Mouse (Mus musculus) large intestine, adult 2 months (tissue): ENCODE measurements around the gene Cdh6. TPM values are rescaled to one million over a fixed set of nuclear protein-coding genes. Genes with fewer than 3 reads are reported as not detected.

Experiments
- DNase-seq: peaks from one replicate; pipeline ENCODE4 v3.0.0-alpha.2; 2012; ENCODE audit warnings: low read depth, low spot score
- WGBS: fragments of 180-500 bp; shearing (Covaris S2); methylation state at CpG from one replicate; pipeline ENCODE4 v1.1.7; 2018; 5-methylcytosine and 5-hydroxymethylcytosine counted together
- polyA plus RNA-seq: library from polyadenylated mRNA; depleted of rRNA; stranded (reverse); fragments of >200 nt; gene quantifications from 2 replicates; pipeline ENCODE4 v1.2.3, GENCODE M21; 2012; rRNA removed

Cdh6 gene
- 0.11 and 0.18 TPM in 2 replicates for polyA plus RNA-seq

DNA sequence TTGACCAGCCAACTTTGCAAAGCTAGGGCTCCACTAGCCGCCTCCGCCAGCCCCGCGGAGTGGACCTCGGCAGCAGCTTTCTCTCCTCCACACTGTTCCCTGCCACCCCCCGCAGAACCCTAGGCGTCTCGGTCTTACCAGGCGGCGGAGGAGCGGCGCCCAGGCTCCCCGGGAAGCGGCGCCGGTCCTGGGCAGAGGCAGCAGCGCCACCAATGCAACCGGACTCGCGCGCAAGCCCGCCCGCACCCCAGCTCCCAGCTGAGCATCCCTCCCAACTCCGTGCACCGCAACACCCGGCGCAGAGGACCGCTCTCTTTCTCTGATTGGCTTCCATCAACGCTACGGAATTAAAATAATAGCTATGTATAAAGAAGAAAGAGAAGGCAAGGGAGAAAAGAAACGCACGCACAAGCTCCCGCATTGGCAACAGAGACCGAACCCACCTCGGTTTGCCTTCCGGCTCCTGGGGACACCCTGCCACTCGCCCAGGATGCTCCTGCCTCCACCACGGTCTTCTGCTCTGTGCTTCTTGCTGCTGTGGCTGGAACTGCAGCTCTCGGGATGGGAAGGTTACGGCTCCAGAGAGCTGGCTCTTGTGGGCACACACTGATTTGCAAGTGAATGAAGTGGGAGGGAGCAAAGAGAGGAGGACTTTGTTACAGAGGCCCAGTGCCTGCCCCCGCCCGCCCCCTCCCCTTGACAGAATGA lies at the start of gene Cdh6:
Gene Cdh6, minus strand, starts transcription at position 605 of the 708 bp plus-strand sequence.
- DNase-seq: no peak
- 3% methylated on average over 42 of the region's 42 CpGs for WGBS

DNA sequence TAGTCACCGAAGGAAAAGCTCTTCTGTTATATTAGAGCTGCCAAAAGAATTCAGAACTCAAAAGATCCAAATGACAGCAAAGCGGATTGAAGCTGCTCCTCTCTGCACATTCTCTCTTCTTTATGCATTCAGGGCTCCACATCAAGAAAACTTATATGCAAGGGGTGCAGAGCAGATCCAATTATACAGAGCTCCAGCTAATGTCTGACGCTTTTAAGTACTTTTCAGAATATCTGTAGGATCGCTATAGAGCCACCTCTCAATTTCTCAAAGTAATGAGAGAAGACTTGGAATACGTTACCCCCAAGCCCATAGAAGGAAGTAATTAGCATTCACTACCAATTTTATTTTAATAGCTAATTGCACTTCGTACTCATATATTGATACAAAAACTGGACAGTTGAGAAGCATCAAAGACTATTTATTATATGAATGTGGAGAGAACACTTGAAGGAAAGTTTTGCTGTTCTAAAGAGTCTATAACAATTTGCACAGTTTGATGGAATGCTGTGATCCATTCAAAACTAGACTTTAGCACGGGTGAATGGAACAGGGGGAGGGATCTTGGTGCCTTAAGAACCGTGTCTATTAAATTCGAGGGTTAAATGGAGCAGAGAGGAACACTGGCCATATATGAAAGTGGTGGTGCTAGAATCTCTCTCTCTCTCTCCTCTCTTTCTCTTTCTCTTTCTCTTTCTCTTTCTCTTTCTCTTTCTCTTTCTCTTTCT lies 46.4 kb upstream of the Cdh6 start:
- 78% methylated on average over 9 of the region's 9 CpGs for WGBS
- DNase-seq: no peak

DNA sequence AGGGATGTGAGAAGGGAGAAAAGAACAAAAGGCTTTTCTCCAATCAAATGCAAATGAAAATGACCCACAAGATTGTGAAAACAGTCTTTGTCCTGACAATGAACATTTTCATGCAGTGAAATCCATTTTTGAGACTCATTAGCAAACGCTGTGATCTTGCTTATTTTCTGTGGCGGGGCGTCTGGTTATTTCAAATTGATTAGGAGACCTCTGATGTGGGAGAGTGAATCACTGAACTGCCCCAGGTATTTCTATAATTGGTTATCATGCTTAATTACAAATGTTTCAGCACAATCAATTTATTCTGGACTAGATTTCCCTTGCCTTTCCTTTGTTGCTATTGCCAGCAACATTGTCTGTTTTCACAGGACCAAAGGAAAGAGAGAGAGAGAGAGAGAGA lies 44.3 kb upstream of the Cdh6 start:
- WGBS: 94% methylated on average over 3 of the region's 3 CpGs

DNA sequence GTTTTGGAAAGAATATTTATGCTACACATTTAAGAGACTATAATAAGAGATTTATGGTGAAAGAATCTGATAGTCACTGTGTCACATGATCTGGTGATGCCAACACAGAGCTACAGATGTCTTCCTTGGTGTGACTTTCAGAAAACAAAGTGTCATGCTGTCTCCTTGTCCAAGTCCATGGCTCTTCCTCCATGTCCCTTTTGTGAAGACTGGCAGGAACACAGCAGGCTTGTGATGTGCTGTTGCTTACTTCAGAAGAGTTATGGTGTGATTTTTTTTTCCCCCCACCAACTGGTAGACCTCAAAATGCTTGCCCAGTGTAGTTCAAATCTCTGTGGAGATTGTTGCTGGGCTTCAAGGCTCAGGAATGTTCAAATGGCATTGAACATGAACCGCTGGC lies 43.7 kb upstream of the Cdh6 start:
- WGBS: 90% methylated on average over 1 of the region's 1 CpGs
- DNase-seq: no peak

More for the DNA sequence above, 44.3 kb upstream of the Cdh6 start:
- DNase-seq: no peak

DNA sequence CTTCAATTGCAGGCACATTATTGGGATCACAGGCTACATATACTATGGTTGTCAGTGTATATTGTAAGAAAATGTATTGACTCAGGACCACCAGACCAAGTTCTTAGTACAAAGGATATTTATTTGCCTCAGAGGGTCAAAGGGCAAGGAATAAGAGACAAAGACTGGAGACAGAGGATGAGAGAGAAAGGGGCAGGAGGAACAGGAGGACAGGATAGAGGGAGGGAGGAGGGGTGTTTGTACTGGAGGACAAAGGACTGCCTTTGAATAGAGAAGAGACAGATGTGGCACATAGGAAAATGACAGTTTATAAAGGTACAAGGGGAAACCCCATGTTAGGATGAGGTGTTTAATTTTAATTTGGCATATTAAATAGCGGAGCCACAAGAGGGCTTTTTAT lies 39.5 kb upstream of the Cdh6 start:
- no peak for DNase-seq
- 89% methylated on average over 1 of the region's 1 CpGs for WGBS

DNA sequence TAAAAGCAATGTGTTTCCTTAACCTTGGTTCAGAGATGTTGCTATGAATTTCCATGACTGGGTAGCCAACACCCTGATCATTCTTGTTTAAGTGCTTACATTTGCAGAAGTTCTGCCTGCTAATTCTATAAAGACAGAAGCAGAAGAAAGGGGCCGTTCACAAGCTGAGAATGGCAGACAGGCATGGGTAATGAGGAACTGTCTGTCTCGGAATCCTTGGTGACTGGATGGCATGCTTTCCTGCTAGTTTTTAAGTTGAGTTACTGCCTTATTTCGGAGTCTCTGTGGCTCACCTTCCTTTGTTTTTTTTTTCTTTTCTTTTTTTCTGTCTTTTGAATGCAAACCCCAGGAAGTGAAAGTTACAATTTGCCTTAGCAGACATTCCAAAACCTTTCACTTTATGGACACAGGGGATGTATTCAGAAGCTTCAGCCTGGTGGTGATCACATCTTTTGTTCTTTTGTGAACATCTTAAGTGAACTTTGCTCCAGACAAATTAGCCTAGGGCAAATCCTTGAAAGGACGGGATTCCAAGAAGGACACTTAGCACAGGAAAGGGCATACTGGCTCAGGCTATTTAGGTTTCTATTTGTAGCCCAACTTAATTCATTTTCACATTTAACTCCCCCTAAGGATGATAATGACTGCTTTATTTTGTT lies 38.7 kb upstream of the Cdh6 start:
- no peak for DNase-seq
- 45% methylated on average over 4 of the region's 4 CpGs for WGBS

DNA sequence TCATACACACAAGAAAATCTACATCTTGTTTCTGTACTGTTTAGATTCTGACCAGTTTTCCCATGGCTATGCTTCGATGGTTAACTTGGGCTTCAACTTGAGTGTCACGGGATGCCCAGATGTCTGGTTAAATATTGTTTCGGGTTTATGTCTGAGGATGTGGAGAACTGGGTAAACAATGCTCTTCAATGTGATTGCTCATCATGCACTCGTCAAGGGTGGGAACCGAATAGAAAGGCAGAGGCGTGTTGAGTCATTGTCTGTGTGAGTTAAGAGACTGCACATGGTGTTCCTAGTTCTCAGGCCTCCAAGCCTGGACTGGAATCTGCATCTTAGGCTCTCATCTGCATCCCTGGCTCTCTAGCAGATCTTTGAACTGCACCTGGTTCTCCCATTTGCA lies 36.7 kb upstream of the Cdh6 start:
- DNase-seq: no peak
- WGBS: 58% methylated on average over 6 of the region's 6 CpGs

DNA sequence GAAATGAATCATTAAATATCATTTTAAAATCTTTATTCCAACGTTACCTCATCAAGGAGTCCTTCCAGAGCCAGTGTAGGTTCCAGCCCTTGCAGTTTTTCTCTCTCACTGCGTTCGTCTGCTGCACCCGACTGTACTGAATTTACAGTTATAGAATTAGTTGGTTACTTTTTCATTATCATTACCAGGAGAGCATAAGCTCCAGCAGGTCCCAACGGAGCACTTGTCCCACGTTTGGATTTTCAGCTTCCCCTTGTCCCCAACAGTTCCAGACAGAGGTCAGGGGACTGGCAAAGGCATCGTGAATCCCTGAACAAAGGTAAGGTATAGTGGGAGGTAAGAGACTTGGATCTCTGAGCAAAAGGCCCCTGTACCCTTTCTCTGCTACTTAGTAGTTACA lies 35.2 kb upstream of the Cdh6 start:
- no peak for DNase-seq
- 79% methylated on average over 7 of the region's 7 CpGs for WGBS

DNA sequence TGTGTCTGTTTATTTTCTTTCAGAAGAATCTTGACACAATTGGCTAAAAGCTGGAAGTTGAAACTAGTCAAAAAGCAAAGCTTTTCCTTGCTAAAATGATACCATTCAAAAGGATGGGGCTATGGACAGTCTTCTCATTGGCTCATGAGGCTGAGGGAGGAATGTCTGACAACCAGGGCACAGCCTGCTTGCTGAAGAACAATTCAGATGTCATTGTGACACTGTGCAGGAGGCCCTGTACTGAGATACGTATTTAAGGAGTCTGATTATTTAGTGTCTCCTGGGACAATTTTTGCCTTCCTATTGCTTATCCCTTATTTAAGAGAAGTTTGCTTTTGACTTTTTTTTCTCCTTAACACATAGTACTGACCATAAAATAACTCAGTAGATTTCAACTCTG lies 22.8 kb upstream of the Cdh6 start:
- WGBS: 43% methylated on average over 1 of the region's 1 CpGs
- DNase-seq: no peak

DNA sequence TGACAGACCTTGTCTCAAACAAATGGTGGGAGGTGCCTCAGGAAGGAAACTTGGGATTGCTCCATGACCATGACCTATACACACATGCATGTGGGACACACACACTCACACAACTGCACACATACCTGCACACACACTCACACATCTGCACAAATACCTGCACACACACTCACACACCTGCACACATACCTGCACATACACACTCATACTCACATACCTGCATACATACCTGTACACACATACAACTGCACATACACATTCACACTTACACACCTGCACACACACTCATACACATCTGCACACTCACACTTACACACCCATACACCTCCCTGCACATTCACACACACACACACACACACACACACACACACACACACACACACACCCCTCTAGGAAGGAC lies 20.6 kb upstream of the Cdh6 start:
- DNase-seq: no peak

DNA sequence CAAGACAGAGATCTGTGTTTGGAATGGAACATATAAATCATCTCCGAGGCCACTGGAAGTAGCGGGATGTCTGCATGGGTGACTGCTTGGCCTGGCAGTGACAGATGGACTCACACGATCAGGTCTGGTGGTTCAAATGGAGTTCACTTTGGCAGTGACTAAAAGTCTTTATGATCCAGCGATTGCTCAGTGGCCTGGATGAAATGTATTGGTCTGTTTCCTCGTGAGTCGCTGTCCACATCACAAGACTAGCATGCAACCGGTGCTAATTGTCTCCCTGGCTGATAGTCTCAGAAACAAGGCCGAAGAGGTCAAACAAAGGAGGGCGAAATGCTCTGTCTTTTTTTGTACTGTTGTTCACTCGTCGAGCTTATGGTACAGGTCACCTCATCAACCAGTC lies 19.6 kb upstream of the Cdh6 start:
- 79% methylated on average over 11 of the region's 11 CpGs for WGBS
- DNase-seq: no peak

DNA sequence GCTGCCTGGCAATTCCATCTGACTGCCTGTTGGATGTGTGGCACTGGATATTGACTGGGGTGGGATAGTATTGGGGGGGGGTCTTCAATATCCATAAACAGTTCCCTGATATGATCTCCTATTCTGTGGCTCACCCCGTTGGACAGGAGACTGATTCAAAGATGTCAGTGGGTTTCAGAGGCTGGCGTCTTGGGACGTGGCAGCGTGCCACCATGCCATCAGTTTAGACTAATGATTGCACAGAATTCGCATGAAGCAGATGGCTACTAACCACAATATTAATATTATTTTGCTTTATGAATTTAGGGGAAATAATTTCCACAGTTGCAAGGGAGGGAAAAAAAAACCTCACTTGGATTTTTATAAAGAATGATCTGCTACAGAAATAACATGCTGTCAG lies 10.2 kb upstream of the Cdh6 start:
- 85% methylated on average over 5 of the region's 5 CpGs for WGBS
- no peak for DNase-seq

DNA sequence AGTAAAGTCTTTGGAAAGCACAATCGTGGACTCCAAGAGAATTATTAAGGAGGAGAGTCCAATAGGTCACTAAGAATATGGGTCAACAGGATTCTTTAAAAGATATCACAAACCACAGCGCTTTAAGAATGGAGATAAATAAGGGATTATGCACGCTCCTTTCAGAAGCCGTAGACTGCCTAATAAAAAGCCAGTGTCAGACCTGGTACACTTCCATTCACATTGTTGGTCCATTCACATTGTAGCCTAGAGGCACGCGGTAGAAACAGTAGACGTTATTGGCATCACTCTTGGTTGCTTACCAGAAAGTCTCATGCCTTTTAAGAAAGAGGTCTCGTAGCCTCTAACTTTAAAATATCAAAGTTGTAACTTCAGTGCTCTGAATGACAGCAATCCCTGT lies 8.0 kb upstream of the Cdh6 start:
- DNase-seq: no peak
- 82% methylated on average over 8 of the region's 8 CpGs for WGBS

DNA sequence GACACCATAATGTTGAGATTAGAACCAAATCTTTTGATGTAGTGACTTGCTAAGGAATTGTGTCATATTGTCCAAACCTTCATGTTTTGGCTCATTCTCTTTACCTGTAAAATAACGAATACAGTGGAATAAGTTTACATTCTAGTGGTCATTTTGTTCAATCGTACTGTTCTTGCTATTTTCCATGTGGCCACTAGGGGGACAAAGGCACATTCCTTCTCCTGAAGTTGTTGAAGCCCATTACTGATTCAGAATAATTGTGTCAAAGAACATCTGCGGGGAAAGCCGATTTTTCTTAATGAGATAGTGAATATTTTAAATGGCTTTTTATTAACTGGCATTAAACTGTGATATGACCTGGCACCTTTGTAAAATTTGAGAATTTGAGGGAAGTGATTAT lies 7.5 kb upstream of the Cdh6 start:
- DNase-seq: no peak
- 36% methylated on average over 4 of the region's 4 CpGs for WGBS

DNA sequence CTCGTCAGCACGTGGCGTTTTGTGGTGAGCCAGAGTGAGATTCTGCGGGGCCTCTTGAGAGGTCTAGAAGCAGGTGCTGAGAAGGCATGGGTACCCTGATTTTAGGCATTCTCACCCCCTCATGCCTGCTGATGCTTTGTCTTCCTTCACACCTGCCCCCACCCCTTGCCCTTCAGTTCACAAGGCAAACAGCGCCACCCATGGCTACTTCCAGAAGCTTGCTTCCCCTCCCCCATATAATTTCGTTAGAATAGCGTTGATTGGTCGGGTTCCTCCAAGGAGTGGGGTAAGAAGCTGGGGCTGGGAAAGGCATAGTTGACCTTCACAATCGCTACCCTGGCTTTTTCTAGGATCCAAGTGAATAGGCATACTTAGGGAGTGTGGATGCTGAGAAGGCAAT lies 2.5 kb upstream of the Cdh6 start:
- WGBS: 24% methylated on average over 9 of the region's 9 CpGs
- DNase-seq: no peak

DNA sequence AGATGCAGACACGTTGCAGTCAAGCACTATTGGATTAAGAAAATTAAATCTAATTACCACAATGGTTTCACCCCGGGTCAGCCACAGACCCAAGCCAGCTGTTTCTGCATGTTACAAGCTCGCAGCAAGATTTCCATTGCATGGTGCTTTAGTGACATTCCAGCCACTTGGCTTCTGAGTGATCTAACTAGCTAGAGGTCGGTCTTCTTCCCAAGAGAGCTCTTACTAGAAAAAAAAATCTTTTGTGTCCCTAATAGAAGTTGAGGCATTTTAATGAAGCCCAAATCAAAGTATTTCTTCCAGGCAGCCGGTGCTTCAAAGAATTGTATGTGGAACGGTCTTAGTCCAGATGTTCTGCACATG lies 1.1 kb upstream of the Cdh6 start:
- WGBS: 25% methylated on average over 6 of the region's 6 CpGs
- DNase-seq: no peak

DNA sequence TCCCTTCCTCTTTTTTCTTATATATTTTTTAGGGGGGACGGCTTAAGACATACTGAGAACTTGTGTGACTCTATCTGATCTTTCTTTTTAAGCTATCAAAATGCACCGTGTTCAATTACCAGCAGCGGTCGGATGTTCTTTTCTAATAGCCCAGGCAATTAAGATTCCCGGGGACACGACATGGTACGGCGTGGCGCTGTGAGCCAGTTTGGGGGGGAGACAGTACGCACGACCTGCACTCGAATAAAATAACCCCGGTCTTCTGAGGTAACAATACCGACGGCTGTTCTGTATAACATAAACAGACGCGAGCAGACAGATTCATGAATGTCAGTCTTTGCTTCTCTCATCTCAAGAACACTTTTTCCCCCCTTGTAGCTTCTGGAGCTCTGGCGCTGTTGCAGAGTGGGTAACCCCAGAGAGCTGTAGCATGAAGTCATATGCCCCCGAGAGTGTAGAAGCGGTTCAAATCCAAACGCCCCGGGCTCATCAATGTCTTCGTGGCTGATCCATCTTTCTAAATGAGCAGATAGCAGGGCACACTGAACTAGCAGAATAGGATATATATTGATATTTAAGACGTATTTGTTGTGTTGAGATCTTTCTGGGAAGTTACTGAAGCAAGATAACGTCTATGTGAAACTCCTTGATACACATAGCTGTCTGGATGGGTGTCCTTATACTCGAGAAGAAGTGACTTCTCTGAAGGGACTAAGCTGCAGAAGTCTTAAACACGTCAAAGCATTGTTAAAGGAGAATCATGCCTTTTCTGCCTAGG lies 554 bp upstream of the Cdh6 start:
- no peak for DNase-seq
- 3% methylated on average over 27 of the region's 27 CpGs for WGBS

DNA sequence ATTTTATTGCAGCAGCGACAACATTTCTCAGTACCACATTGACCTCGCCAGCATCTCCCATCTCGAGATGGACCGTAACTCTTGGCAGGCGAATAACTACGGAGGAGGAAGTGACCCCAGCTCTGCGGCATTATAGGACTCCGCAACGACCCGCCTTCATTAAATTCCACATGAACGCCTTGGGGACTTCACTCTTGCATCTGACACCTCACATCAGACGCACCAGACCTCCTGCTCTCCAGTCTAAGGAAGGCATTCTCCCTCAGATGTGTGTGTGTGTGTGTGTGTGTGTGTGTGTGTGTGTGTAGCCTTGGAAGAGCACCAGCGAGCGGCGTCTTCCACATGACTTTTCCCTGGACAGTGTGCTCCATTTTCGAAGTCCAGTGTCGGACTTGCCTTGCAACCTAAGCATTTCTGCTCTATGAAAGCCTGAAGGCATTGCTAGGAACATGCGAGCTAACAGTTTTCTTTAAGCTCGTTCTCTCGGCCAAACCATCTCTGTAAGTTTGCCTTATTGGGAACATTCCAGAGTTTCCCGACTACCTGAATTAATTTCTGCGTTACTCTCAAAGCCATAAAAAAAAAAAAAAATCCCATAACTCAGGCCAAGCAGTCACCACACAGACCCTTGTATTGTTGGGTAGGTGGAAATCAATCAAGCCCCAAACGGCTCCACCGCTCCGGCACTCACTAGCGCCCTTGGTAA lies 957 bp downstream of the Cdh6 start:
- no peak for DNase-seq
- 2% methylated on average over 26 of the region's 26 CpGs for WGBS

DNA sequence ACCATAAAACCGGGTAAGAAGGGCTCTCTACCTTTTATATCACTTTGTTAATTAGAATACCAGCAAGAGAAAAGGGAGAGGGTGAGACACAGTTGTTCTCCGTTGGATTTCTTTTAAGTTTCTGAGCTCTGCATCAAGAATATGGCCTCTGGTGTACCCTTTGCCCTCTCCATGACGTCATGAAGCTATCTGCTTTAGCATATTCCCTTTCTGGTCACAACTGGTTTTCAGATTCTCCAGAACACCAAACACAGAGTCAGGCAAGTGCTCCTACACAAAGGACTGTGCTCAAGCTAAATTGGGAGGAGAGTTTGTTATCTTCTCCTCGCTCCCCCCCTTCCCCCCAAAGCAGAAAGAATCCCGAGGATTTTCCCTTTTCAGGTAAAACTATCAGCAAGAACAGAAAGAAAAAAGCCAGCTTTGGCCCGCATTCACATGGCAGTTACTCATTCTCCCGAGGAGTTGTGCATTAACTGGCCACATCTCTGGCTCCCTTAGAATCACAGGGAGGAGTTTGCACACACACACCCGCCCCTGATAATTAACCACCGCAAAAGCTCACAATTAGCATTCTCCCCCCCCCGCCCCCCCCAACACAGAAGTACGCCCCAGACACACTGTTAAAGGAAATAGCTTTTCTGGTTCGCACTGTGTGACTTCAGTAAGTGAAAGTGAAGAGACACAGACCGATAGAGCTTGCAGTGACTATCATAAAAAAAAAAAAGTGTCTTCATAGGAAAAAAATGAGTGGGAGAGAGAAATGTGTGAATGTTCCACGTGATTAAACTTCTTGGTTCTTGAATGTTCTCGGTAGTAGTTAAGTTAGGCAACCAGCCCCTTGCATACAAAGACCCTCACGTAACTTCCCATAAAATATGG lies 1.8 kb downstream of the Cdh6 start:
- DNase-seq: no peak
- 5% methylated on average over 16 of the region's 16 CpGs for WGBS
